Mouse (Mus musculus) limb, embryonic 11.5 days (tissue): Measurements from ENCODE around the gene Abhd13. TPM values are rescaled to one million over a fixed set of nuclear protein-coding genes. Genes with fewer than 3 reads are reported as not detected.

Experiments
- ATAC-seq: fragments of 200-750 bp; cut with Nextera tagmentation; 2 replicates; pipeline ENCODE4 v1.8.0; 2017; ENCODE audit warnings: low read depth; ENCODE audit not compliant: insufficient number of reproducible peaks, low FRiP score, low TSS enrichment
- DNase-seq: peaks from one replicate; pipeline ENCODE4 v3.0.0-alpha.2; 2015; ENCODE audit warnings: low spot score
- H3K27ac ChIP-seq: fragments of 300-500 bp; sonication (generic); replicated peaks from 2 replicates; pipeline ENCODE4 v1.5.1; 2014; ENCODE audit warnings: low read depth, mild to moderate bottlenecking, low read length
- H3K27me3 ChIP-seq: fragments of 300-500 bp; sonication (generic); 2 replicates; pipeline ENCODE4 v1.6.1; 2014; ENCODE audit warnings: mild to moderate bottlenecking, low read length, mixed read lengths; ENCODE audit not compliant: control insufficient read depth, insufficient read depth
- H3K36me3 ChIP-seq: fragments of 300-500 bp; sonication (generic); 2 replicates; pipeline ENCODE4 v1.6.1; 2014; ENCODE audit warnings: mild to moderate bottlenecking, low read length, moderate library complexity, mixed read lengths; ENCODE audit not compliant: control insufficient read depth, insufficient read depth
- H3K4me1 ChIP-seq: fragments of 300-500 bp; sonication (generic); 2 replicates; pipeline ENCODE4 v1.6.1; 2014; ENCODE audit warnings: low read length, mixed read lengths; ENCODE audit not compliant: control insufficient read depth, insufficient read depth
- H3K4me2 ChIP-seq: fragments of 300-500 bp; sonication (generic); 2 replicates; pipeline ENCODE4 v1.6.1; 2014; ENCODE audit warnings: low read depth, mild to moderate bottlenecking, moderate library complexity; ENCODE audit not compliant: severe bottlenecking
- H3K4me3 ChIP-seq: fragments of 300-500 bp; sonication (generic); 2 replicates; pipeline ENCODE4 v1.5.1; 2014; ENCODE audit warnings: low read depth, low read length
- H3K9ac ChIP-seq: fragments of 300-500 bp; sonication (generic); 2 replicates; pipeline ENCODE4 v1.6.1; 2014; ENCODE audit warnings: mild to moderate bottlenecking, low read length
- H3K9me3 ChIP-seq: fragments of 300-500 bp; sonication (generic); 2 replicates; pipeline ENCODE4 v1.6.1; 2016; ENCODE audit warnings: low read length; ENCODE audit not compliant: control insufficient read depth
- WGBS: fragments of 180-500 bp; shearing (Covaris S2); extraction: QIAGEN DNeasy Blood & Tissue Kit; methylation state at CpG from one replicate; pipeline ENCODE4 v1.1.7; 2014; 5-methylcytosine and 5-hydroxymethylcytosine counted together
- polyA plus RNA-seq: library from polyadenylated mRNA; unstranded; fragments of >200 nt; fragmentation: Nextera tagmentation; extraction: Ambion mirVana; gene quantifications from 2 replicates; pipeline ENCODE4 v1.2.1, GENCODE M21; 2014

Gene Abhd13
- polyA plus RNA-seq: 19.4 and 20.7 TPM in 2 replicates

DNA sequence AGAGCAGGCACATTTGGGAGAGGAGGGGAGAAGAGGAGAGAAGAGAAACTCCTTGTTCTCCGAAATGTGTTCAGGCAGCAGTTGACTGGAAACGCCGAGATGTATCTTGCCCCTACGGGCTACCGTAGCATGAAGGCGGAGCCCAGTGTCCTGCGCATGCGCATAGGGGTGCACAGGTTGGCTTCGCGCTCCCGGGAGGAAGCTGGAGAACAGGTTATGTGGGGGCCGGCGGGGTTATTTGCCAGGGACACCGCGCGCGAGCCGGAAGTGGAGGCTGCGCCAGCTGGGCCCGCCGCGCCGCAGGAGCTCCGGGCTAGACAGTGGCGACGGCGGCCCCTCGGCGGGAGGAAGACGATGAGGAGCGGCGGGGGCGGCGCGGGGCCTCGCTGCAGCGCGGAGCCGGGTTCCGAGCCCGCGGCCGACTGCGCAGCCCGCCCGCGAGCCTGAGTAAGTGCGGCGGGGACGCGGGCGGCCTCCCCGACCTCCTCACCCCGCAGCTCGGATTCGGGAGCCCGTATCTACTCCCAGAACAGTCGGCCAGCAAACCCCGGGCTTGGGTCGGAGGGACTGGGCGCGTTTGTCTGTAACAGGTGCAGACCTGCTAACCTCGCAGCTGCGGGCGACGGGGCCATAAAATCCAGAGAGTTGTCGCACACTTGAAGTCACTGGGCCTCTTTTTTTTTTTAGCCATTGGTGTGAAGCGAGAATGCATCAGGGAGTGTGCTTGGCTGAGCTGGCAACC is at the start of gene Abhd13, which contains the start of gene Lig4:
Abhd13 (plus strand) TSS at position 135 of the 742 bp plus-strand sequence.
Lig4 (minus strand) TSS at position 114 of the 742 bp plus-strand sequence.
- ATAC-seq (peak; percentile 77), DNase-seq (peak; percentile 99)
- Histone ChIP-seq H3K27me3 (no peaks in the 10 kb centered on the region), H3K27ac (peak within 1 kb of the TSS; percentile 68), H3K9ac (peak within 1 kb of the TSS; percentile 81), H3K4me1 (peaks cover 13% of the 10 kb centered on the region), H3K4me3 (peak within 1 kb of the TSS; percentile 68), H3K36me3 (no peaks in the 10 kb centered on the region), H3K9me3 (no peaks in the 10 kb centered on the region), H3K4me2 (peak within 1 kb of the TSS; percentile 51)
- WGBS: under 1% methylated on average over 67 of the region's 68 CpGs

DNA sequence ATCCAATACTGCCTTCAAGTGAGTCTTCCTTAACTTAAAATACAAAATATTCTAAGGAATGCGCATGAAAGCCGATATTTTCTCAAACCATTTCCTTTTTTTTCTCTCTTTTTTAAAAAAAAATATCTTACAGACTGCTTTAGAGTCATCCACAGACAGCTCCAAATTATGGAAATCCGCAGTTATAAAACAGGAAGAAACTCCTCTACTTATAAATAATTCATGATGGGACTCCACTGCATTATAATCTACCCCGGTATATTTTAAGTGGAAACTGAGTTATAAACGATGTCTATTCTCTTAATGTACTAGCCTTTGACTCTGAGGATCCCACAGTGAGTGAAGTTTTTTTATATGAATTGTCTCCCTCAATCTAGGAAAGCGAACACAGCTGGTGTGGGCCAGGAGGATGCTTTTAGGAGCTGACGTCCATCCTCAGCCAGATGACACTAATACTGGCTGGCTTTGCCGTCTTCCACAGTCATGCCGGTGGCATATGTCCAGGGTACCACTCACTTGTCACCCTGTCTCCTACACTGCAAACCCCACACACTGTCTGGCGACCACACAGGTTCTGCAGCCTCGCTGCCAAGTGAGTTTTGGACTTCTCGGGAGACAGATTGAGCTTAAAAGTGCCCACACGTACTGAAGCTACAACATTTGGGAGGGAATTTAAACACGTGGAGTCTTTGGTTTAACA is 47.6 kb upstream of the Abhd13 start:
- Histone ChIP-seq H3K4me1 (no peaks in the 10 kb centered on the region), H3K27ac (no peak overlapping the region), H3K9me3 (no peaks in the 10 kb centered on the region; the same call in 1 of the 2 replicates), H3K27me3 (no peaks in the 10 kb centered on the region), H3K36me3 (no peaks in the 10 kb centered on the region), H3K9ac (no peak overlapping the region), H3K4me2 (no peak overlapping the region), H3K4me3 (no peak overlapping the region)
- WGBS: 83% methylated on average over 14 of the region's 14 CpGs
- DNase-seq (no peak), ATAC-seq (no peak)

DNA sequence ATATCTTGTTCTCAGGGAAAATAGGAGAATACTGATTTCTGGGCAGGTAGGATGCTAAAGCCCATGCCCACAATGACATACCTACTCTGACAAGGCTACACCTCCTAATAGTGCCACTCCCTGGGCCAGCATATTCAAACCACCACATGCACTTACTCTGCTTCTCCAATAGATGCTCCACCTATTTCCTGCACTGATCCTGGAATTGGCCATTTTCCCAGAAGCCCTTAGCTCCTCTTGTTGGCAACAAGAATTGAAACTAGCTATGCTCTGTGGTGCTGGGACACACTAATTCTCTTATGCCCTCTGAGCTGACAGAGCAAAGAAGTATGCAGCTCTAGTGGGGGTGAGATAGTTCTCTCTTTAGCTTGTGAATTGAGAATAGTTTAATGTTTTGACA is 44.8 kb upstream of the Abhd13 start:
- Histone ChIP-seq H3K36me3 (no peaks in the 10 kb centered on the region), H3K27ac (no peak overlapping the region), H3K9me3 (no peaks in the 10 kb centered on the region), H3K4me2 (no peak overlapping the region), H3K9ac (no peak overlapping the region), H3K4me3 (no peak overlapping the region), H3K4me1 (no peaks in the 10 kb centered on the region), H3K27me3 (no peaks in the 10 kb centered on the region)
- no peak for DNase-seq
- no peak for ATAC-seq

DNA sequence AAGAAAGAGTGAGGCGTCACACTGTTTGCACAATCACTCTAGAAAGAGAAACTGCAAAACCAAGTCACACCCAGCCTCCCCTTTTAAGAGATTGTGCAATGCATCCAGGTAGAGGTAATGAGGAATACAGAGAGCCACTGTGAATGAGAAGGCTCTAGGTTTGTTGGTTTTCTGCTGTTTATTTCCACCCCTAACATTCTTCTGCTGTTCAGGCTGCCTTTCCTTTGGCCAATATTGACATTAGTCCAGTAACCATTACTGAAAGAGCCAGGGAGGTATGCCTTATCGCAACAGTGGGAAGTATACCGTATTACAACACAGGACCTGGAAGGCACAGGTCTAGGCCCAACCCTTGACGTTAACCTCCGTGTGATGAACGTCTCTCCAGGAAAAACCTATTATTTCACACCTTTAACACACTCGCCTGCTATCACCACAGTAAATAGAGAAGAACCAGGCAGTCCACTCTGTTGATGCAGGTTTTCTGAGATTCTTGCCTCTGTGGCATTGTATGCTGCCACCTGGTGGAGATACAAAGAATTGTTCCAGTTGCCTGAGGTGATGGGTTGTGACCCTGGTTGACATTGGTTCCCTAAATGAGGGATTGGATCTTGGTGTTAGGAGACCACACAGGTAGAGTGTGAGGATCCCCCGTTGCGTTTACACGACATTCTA is 42.5 kb upstream of the Abhd13 start:
- Histone ChIP-seq H3K27ac (no peak overlapping the region), H3K9ac (no peak overlapping the region), H3K36me3 (no peaks in the 10 kb centered on the region), H3K4me1 (no peaks in the 10 kb centered on the region), H3K4me2 (no peak overlapping the region), H3K4me3 (no peak overlapping the region), H3K9me3 (no peaks in the 10 kb centered on the region), H3K27me3 (no peaks in the 10 kb centered on the region)
- ATAC-seq (no peak), DNase-seq (peak; percentile 60)
- WGBS: 34% methylated on average over 10 of the region's 10 CpGs

DNA sequence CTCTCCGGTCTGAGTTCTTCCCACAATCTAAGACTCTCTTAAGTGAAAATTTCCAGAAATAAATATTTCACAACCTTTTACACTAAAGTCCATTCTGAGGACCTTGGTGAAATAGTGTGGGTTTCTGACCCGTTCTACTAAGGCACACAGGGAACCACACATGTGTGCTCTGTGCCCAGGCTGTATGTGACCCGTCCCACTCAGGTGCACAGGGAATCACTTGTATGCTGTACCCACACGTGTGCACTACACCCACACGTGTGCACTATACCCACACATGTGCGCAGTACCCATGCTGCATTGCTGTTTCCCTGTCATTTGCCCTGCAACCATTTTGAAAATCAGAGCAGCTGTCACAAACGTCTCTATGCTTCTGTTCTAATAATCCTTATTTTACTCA is 41.9 kb upstream of the Abhd13 start:
- Histone ChIP-seq H3K9ac (no peak overlapping the region), H3K27ac (no peak overlapping the region), H3K27me3 (no peaks in the 10 kb centered on the region), H3K4me1 (no peaks in the 10 kb centered on the region), H3K36me3 (no peaks in the 10 kb centered on the region), H3K9me3 (no peaks in the 10 kb centered on the region), H3K4me3 (no peak overlapping the region), H3K4me2 (no peak overlapping the region)
- WGBS: 64% methylated on average over 7 of the region's 7 CpGs
- DNase-seq (no peak), ATAC-seq (no peak)

DNA sequence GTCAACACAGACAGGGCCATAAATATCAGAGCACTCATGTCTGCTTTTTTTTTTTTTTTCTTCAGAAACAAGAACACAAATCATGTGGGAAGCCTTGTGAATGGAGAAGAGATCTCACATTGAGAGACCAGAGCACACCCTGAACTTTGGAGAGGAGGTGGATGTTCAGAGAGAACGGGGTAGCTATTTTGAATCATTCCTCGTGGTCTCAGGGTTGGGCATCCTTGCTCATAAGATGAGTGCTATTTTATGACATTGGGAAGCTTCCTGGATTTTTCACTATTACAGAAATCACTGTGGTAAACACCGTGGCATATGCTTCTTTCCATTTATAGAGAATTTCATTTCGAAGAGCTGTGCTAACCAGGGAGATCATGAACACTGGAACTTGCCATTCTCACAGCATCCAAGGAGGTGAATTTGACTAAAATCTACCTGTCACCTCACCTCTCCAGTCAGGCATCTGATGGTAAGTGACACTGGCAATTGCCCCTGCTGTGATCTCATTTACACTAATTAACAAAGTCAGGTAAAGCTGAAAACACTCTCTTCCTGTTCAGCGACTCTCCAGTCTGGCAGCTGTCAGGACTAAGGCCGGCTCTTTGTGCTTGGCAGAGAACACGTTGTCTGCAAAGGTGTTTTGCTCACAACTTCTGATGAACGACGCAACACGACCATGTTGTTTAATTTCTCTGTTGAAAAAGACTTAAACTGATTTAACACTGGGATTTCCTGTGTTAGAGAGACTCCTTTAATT is 28.2 kb upstream of the Abhd13 start:
- Histone ChIP-seq H3K27me3 (no peaks in the 10 kb centered on the region), H3K9ac (no peak overlapping the region), H3K36me3 (no peaks in the 10 kb centered on the region), H3K4me1 (no peaks in the 10 kb centered on the region), H3K4me2 (no peak overlapping the region), H3K4me3 (no peak overlapping the region), H3K9me3 (no peaks in the 10 kb centered on the region), H3K27ac (no peak overlapping the region)
- ATAC-seq (no peak), DNase-seq (no peak)
- WGBS: 66% methylated on average over 10 of the region's 10 CpGs

DNA sequence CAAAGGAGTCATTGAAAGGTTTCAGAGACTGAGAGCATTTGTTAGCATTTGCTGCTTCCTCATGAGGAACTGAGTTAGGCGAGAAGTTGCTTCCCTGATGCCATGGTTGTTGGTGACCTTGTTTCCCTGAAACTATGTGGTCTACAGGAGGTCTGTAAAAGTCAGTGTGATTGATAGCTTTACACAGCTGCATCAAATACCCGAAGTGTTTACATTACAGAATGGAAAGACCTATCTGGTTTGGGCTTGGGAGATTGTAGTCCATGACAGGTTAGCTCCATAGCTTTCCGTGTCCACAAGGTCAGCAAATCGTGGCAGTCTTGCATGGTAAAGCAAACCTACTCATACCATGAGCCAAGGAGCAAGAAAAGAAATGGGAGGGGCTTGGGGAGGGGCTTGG is 19.2 kb upstream of the Abhd13 start:
- 58% methylated on average over 4 of the region's 4 CpGs for WGBS
- Histone ChIP-seq H3K4me2 (no peak overlapping the region), H3K9me3 (no peaks in the 10 kb centered on the region), H3K27ac (no peak overlapping the region), H3K36me3 (no peaks in the 10 kb centered on the region), H3K4me3 (no peak overlapping the region), H3K27me3 (no peaks in the 10 kb centered on the region), H3K9ac (no peak overlapping the region), H3K4me1 (no peaks in the 10 kb centered on the region)
- ATAC-seq (no peak), DNase-seq (no peak)

DNA sequence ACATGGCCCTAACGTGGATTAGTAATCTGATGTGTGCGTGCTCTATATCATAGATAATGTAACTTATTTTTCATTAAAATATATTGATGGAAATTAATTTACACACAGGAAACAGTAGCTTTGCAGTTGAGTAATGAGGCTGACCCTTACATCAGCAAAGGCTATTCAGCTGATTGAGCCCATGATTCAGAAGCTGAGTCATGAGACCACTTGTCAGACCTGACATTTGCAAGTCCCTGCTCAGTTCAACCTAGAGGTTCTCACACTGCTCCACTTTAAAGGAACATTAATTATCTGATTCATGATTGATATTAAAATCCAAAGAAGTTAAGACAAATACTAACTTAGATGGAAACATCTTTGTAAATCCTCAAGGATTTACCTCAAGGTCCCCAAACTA is 17.6 kb upstream of the Abhd13 start:
- Histone ChIP-seq H3K9ac (no peak overlapping the region), H3K4me3 (no peak overlapping the region), H3K27me3 (no peaks in the 10 kb centered on the region), H3K4me2 (no peak overlapping the region), H3K9me3 (no peaks in the 10 kb centered on the region), H3K36me3 (no peaks in the 10 kb centered on the region), H3K4me1 (no peaks in the 10 kb centered on the region), H3K27ac (no peak overlapping the region)
- ATAC-seq (no peak), DNase-seq (no peak)
- 90% methylated on average over 2 of the region's 2 CpGs for WGBS
